Mouse (Mus musculus): ENCODE measurements at regions not wholly inside any gene's neighbourhood (a gene's known extent, or its start where the extent isn't known, plus 50 kb on each side); places are given as distances from the start of the nearest gene placed in this dataset.

GRCm38 (mm10) chr4:110119438-110119837, 141.6 kb downstream of the Dmrta2 start:
- TF ChIP-seq GATA1 (IDR thresholded peaks at IDR 0.05; ENCODE audit: borderline replicate concordance, low read length) (no peak), FLI1 (IDR thresholded peaks at IDR 0.05; ENCODE audit: low read length) (no peak)
